Mouse (Mus musculus) C2C12 (cell line): Measurements from ENCODE around the gene Icam5. TPM values are rescaled to one million over a fixed set of nuclear protein-coding genes. Genes with fewer than 3 reads are reported as not detected.
"Not testable (repeated sequence)": the region's sequence is repeated elsewhere in the genome, so short reads cannot be mapped to it uniquely, and the experiment has no call there.

Experiments
- H3K27me3 ChIP-seq: one replicate; pipeline ENCODE4 v1.6.1; 2011; ENCODE audit not compliant: control insufficient read depth, insufficient read depth, insufficient read length
- H3K36me3 ChIP-seq: one replicate; pipeline ENCODE4 v1.6.1; 2011; ENCODE audit not compliant: control insufficient read depth, insufficient read depth
- H3K4me3 ChIP-seq: one replicate; pipeline ENCODE4 v1.5.1; 2011; ENCODE audit warnings: mild to moderate bottlenecking, control low read depth; ENCODE audit not compliant: poor library complexity, insufficient read depth, severe bottlenecking
- H3K79me2 ChIP-seq: one replicate; pipeline ENCODE4 v1.6.1; 2011; ENCODE audit not compliant: control insufficient read depth, insufficient read depth
- H3K79me3 ChIP-seq: one replicate; pipeline ENCODE4 v1.6.1; 2011; ENCODE audit warnings: low read depth, control low read depth
- H3ac ChIP-seq: one replicate; pipeline ENCODE3; 2011; ENCODE audit warnings: low read depth; ENCODE audit not compliant: control insufficient read depth, insufficient read length
- CEBPB ChIP-seq: IDR thresholded peaks from one replicate; pipeline ENCODE4 v1.6.1; 2011; ENCODE audit warnings: low read depth, mild to moderate bottlenecking, control low read depth, moderate library complexity
- CTCF ChIP-seq: IDR thresholded peaks from one replicate; pipeline ENCODE4 v1.5.1; 2011; ENCODE audit not compliant: control insufficient read depth, insufficient read depth, insufficient read length
- FOSL1 ChIP-seq: IDR thresholded peaks from one replicate; pipeline ENCODE4 v1.8.0; 2011; ENCODE audit warnings: mild to moderate bottlenecking, low read length; ENCODE audit not compliant: poor library complexity, insufficient read depth, severe bottlenecking
- MAX ChIP-seq: IDR thresholded peaks from one replicate; pipeline ENCODE4 v1.6.1; 2011; ENCODE audit warnings: mild to moderate bottlenecking, control low read depth
- MYOD1 ChIP-seq: IDR thresholded peaks from one replicate; pipeline ENCODE4 v1.6.1; 2011; ENCODE audit warnings: low read depth; ENCODE audit not compliant: control insufficient read depth, insufficient read length
- MYOG ChIP-seq: IDR thresholded peaks from one replicate; pipeline ENCODE4 v1.6.1; 2011; ENCODE audit not compliant: control insufficient read depth, insufficient read length; ENCODE audit errors: extremely low read depth
- USF1 ChIP-seq: IDR thresholded peaks from one replicate; pipeline ENCODE4 v1.6.1; 2011; ENCODE audit warnings: low read depth, mild to moderate bottlenecking, control low read depth, moderate library complexity
- polyA plus RNA-seq: library from polyadenylated mRNA; unstranded; fragments of >200 nt; fragmentation: generic; extraction: Trizol; gene quantifications from one replicate; pipeline ENCODE4 v1.2.1, GENCODE M21; 2012; ENCODE audit warnings: missing spikeins

Icam5 gene
- polyA plus RNA-seq, 1 experiment, result 0.46 TPM

- H3ac ChIP-seq, result no peak overlapping the region
- H3K79me3 ChIP-seq, result no peaks in the 10 kb centered on the region
- no peaks in the 10 kb centered on the region for H3K79me2 ChIP-seq
- peaks cover 6% of the 10 kb centered on the region for H3K27me3 ChIP-seq
- H3K4me3 ChIP-seq, result no peak overlapping the region
- TF ChIP-seq CTCF (no peak), MYOD1 (no peak), MAX (no peak), MYOG (no peak), USF1 (no peak), FOSL1 (no peak), CEBPB (no peak)
- H3K36me3 ChIP-seq, result peaks cover 11% of the 10 kb centered on the region
Observed at GRCm38 (mm10) chr9:21010362-21010761, 21.5 kb upstream of the Icam5 start.

DNA sequence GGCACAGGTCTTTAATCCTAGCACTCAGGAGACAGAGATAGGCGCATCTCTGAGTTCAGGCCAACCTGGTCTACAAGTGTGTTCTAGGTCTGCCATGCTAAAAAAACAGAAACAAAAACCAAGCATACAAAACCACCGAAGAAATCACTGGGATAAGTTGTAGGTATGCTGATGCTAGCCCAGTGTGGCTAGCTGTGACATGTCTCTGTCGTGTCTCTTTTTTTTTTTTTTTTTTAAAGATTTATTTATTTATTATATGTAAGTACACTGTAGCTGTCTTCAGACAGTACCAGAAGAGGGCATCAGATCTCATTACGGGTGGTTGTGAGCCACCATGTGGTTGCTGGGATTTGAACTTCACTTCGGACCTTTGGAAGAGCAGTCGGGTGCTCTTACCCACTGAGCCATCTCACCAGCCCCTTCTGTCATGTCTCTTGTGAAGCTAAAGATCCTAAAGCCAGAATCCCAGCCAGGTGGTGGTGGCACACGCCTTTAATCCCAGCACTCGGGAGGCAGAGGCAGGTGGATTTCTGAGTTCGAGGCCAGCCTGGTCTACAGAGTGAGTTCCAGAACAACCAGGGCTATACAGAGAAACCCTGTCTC is 20.8 kb upstream of the Icam5 start:
- not testable (repeated sequence) for H3ac ChIP-seq, H3K36me3 ChIP-seq, H3K79me2 ChIP-seq, H3K79me3 ChIP-seq, H3K4me3 ChIP-seq
- peaks cover 13% of the 10 kb centered on the region for H3K27me3 ChIP-seq

- peaks cover 21% of the 10 kb centered on the region for H3K27me3 ChIP-seq
- TF ChIP-seq CEBPB (no peak), MYOG (no peak), FOSL1 (no peak), USF1 (no peak), MYOD1 (no peak), CTCF (no peak), MAX (no peak)
Observed at GRCm38 (mm10) chr9:21011846-21012312, 20.0 kb upstream of the Icam5 start.

GRCm38 (mm10) chr9:21012368-21012767 is 19.5 kb upstream of the Icam5 start:
- Histone ChIP-seq H3K79me2 (no peaks in the 10 kb centered on the region), H3K36me3 (peaks cover 4% of the 10 kb centered on the region), H3ac (no peak overlapping the region), H3K79me3 (no peaks in the 10 kb centered on the region), H3K27me3 (peaks cover 22% of the 10 kb centered on the region), H3K4me3 (no peak overlapping the region)
- TF ChIP-seq MAX (no peak), FOSL1 (no peak), MYOD1 (no peak), CTCF (no peak), CEBPB (no peak), MYOG (no peak), USF1 (no peak)

More at GRCm38 (mm10) chr9:21011846-21012312, 20.0 kb upstream of the Icam5 start:
- Histone ChIP-seq H3K36me3 (peaks cover 4% of the 10 kb centered on the region), H3ac (no peak overlapping the region), H3K4me3 (no peak overlapping the region), H3K79me2 (no peaks in the 10 kb centered on the region), H3K79me3 (no peaks in the 10 kb centered on the region)

- Histone ChIP-seq H3K79me3 (no peaks in the 10 kb centered on the region), H3K36me3 (no peaks in the 10 kb centered on the region), H3K27me3 (peaks cover 22% of the 10 kb centered on the region), H3ac (no peak overlapping the region), H3K4me3 (no peak overlapping the region), H3K79me2 (no peaks in the 10 kb centered on the region)
- TF ChIP-seq USF1, result no peak
- TF ChIP-seq CTCF, result no peak
- TF ChIP-seq CEBPB, result no peak
- no peak for TF ChIP-seq MYOG
Observed at GRCm38 (mm10) chr9:21014691-21015570, 16.9 kb upstream of the Icam5 start.

- H3K79me2 ChIP-seq, result no peaks in the 10 kb centered on the region
- no peak within 1 kb of the TSS for H3K4me3 ChIP-seq
- H3K79me3 ChIP-seq, result no peaks in the 10 kb centered on the region
- TF ChIP-seq MAX (no peak), USF1 (no peak), CEBPB (no peak)
- H3ac ChIP-seq, result no peak within 1 kb of the TSS
- peaks cover 22% of the 10 kb centered on the region for H3K27me3 ChIP-seq
- no peaks in the 10 kb centered on the region for H3K36me3 ChIP-seq
Observed at GRCm38 (mm10) chr9:21015571-21016130, 16.2 kb upstream of the Icam5 start, which contains the start of gene Icam1. TSS of gene Icam1 (plus strand) at chr9:21015985.
